Mouse (Mus musculus) heart, embryonic 15.5 days (tissue): Measurements from ENCODE around the gene Fez2. TPM values are rescaled to one million over a fixed set of nuclear protein-coding genes. Genes with fewer than 3 reads are reported as not detected.

Source experiments
- ATAC-seq: fragments of 200-750 bp; cut with Nextera tagmentation; replicated peaks from 2 replicates; pipeline ENCODE4 v1.8.0; 2017; ENCODE audit warnings: low read depth, moderate TSS enrichment; ENCODE audit not compliant: insufficient number of reproducible peaks, insufficient read depth, low FRiP score
- H3K27ac ChIP-seq: fragments of 300-500 bp; sonication (generic); 2 replicates; pipeline ENCODE4 v1.5.1; 2015; ENCODE audit warnings: mild to moderate bottlenecking, inconsistent platforms
- H3K27me3 ChIP-seq: fragments of 300-500 bp; sonication (generic); 2 replicates; pipeline ENCODE4 v1.6.1; 2015; ENCODE audit warnings: inconsistent platforms
- H3K36me3 ChIP-seq: fragments of 300-500 bp; sonication (generic); 2 replicates; pipeline ENCODE4 v1.6.1; 2015; ENCODE audit warnings: mild to moderate bottlenecking, inconsistent platforms
- H3K4me1 ChIP-seq: fragments of 300-500 bp; sonication (generic); replicated peaks from 2 replicates; pipeline ENCODE4 v1.6.1; 2015; ENCODE audit warnings: inconsistent platforms
- H3K4me2 ChIP-seq: fragments of 300-500 bp; sonication (generic); 2 replicates; pipeline ENCODE4 v1.6.1; 2015; ENCODE audit warnings: inconsistent platforms, mild to moderate bottlenecking, moderate library complexity
- H3K4me3 ChIP-seq: fragments of 300-500 bp; sonication (generic); 2 replicates; pipeline ENCODE4 v1.5.1; 2015; ENCODE audit warnings: mild to moderate bottlenecking, inconsistent platforms
- H3K9ac ChIP-seq: fragments of 300-500 bp; sonication (generic); 2 replicates; pipeline ENCODE4 v1.6.1; 2015; ENCODE audit warnings: mild to moderate bottlenecking, inconsistent platforms
- H3K9me3 ChIP-seq: fragments of 300-500 bp; sonication (generic); replicated peaks from 2 replicates; pipeline ENCODE4 v1.6.1; 2016; ENCODE audit warnings: inconsistent platforms
- WGBS: fragments of 180-500 bp; shearing (Covaris S2); methylation state at CpG from one replicate; pipeline ENCODE4 v1.1.7; 2015; ENCODE audit warnings: mixed read lengths; 5-methylcytosine and 5-hydroxymethylcytosine counted together
- polyA plus RNA-seq: library from polyadenylated mRNA; unstranded; fragments of >200 nt; fragmentation: Nextera tagmentation; extraction: Ambion mirVana; gene quantifications from 2 replicates; pipeline ENCODE4 v1.2.1, GENCODE M21; 2015

Gene Fez2
- polyA plus RNA-seq, 1 experiment from 2014 or later = 51.4 TPM

DNA sequence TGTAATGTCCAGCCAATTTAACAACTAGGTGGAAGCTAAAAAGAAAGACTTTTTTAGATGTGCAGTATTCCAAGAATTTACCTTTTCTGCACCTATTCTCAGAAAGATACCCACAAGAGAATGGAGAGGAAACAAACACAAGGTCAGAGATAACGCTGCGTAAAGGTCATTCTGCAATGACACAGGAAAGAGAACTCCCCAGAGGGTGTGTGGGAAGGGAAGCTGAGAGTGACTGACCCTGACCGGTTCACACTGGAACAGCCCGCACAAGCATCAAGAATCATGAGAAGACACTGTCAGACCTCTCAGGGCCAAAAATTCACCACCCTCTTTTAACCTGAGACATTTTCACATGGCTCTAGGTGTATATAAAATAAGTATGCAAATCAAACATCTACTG is 10.4 kb downstream of the Fez2 start:
- H3K36me3 ChIP-seq = peaks cover 5% of the 10 kb centered on the region; the same call in 1 of the 2 replicates
- ATAC-seq = no peak
- peaks cover 22% of the 10 kb centered on the region for H3K4me1 ChIP-seq
- WGBS = 48% methylated on average over 4 of the region's 4 CpGs
- H3K4me3 ChIP-seq = no peak overlapping the region
- no peak overlapping the region for H3K9ac ChIP-seq
- no peak overlapping the region for H3K27ac ChIP-seq
- no peaks in the 10 kb centered on the region for H3K9me3 ChIP-seq
- no peaks in the 10 kb centered on the region for H3K27me3 ChIP-seq
- no peak overlapping the region for H3K4me2 ChIP-seq

DNA sequence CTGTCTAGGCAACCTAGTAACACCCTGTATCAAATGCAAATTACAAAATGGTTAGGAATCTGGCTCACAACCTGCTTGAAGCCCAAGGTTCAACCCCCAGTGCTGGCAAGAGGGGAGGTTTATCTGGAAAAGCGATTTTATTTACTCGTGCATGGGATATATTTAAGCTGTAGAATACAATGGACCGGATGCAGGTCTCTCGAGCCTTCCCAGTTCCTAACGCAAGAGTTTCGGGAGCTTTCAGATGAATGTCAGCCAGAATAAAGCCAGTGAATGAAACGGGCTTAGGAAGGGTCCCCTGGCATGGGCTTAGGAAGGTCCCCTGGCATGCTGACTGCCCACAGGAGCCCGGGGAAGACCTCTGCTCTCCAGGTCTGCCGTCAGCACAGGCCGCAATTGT is 11.1 kb downstream of the Fez2 start:
- Histone ChIP-seq H3K4me1 (peaks cover 25% of the 10 kb centered on the region), H3K4me2 (no peak overlapping the region), H3K27ac (peak overlapping the region; percentile 76), H3K4me3 (no peak overlapping the region), H3K36me3 (peaks cover 5% of the 10 kb centered on the region; the same call in 1 of the 2 replicates), H3K9me3 (no peaks in the 10 kb centered on the region), H3K27me3 (no peaks in the 10 kb centered on the region), H3K9ac (no peak overlapping the region)
- 82% methylated on average over 10 of the region's 10 CpGs for WGBS
- ATAC-seq = no peak

DNA sequence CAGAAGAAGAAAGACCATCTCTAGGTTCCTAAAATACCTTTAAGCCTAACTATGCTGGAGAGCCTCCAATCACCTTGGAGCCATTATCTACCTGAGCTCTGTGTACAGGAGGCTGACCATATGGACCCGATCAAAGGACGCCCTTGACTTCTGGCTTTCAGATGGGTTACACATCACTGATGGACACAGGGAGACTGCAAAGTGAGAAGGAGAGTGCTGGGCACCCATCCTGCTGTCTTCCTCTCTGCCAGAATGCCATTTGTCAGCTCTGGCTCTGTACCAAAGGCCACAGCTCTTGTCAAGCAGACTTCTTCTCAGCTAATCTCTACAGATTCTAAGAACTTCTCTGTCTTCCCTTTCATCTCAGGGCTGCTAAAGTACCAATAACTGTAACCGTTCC is 12.6 kb downstream of the Fez2 start:
- Histone ChIP-seq H3K4me1 (peaks cover 29% of the 10 kb centered on the region), H3K9ac (no peak overlapping the region), H3K27me3 (no peaks in the 10 kb centered on the region), H3K4me2 (no peak overlapping the region), H3K27ac (no peak overlapping the region), H3K36me3 (peaks cover 5% of the 10 kb centered on the region; the same call in 1 of the 2 replicates), H3K9me3 (no peaks in the 10 kb centered on the region), H3K4me3 (no peak overlapping the region)
- WGBS = 84% methylated on average over 3 of the region's 3 CpGs
- no peak for ATAC-seq

DNA sequence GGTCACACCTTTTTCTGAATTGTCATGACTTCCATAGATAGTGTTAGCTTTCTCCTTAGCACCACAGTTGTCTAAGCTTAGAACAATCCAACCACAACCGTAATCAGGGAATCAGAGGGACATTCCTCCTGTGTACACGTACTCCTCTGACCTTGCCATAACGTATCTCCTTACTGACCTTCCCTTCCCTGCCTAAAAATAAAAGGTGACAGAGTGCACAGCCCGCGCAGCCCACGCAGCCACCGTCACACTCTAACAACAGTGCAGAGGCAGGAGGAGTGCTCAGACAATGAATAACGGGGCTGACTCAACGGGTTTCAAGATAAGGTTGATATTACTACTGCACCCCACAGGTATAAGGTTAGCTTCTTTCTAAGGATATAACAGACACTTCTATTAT is 14.1 kb downstream of the Fez2 start:
- H3K36me3 ChIP-seq = peaks cover 5% of the 10 kb centered on the region; the same call in 1 of the 2 replicates
- ATAC-seq = peak; percentile 44; the same call in 1 of the 2 replicates
- no peaks in the 10 kb centered on the region for H3K9me3 ChIP-seq
- no peak overlapping the region for H3K9ac ChIP-seq
- H3K27me3 ChIP-seq = no peaks in the 10 kb centered on the region
- 40% methylated on average over 9 of the region's 9 CpGs for WGBS
- H3K4me2 ChIP-seq = no peak overlapping the region
- no peak overlapping the region for H3K27ac ChIP-seq
- no peak overlapping the region for H3K4me3 ChIP-seq
- H3K4me1 ChIP-seq = peaks cover 26% of the 10 kb centered on the region

DNA sequence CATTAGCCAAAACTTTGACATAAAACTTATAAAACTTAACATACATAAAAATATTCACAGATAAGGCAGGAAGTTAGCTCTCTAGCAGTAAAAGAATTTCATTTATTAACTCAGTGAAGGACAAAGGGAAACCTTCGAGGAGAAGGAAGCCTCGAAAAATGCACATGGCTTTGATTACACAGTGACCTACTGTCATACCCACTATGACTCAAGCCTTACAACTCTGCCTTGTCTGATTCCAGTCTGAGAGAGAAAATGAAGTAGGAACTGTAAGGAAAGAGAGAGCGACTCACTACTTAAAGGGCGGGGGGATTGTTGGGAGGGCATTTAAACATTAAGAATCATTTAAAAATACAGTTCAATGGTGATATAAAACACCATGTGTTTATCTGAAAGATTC is 14.7 kb downstream of the Fez2 start:
- no peak for ATAC-seq
- Histone ChIP-seq H3K9ac (no peak overlapping the region), H3K27me3 (no peaks in the 10 kb centered on the region), H3K36me3 (peaks cover 8% of the 10 kb centered on the region; the same call in 1 of the 2 replicates), H3K4me2 (no peak overlapping the region), H3K27ac (no peak overlapping the region), H3K9me3 (no peaks in the 10 kb centered on the region), H3K4me3 (no peak overlapping the region), H3K4me1 (peaks cover 22% of the 10 kb centered on the region)
- 67% methylated on average over 4 of the region's 4 CpGs for WGBS

DNA sequence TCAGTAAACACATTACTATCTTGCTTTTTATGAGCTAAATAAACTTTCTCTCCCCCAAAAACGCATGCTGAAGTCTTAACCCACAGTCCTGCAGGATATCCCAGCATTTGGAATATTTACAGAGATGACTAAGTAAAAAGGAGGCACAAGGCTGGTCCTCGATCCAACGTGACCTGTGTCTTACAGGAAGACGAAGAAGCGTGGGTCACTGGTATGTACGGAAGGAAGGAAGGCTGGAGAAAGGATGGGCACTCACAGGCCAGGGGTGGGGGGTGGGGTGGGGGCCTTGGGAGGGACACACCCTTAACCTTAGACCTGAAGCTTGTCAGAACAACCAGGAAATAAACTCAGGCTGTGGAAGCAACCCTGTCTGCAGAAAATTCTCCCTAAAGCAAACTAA is 15.8 kb downstream of the Fez2 start:
- H3K36me3 ChIP-seq = peaks cover 8% of the 10 kb centered on the region; the same call in 1 of the 2 replicates
- H3K27ac ChIP-seq = no peak overlapping the region
- no peak overlapping the region for H3K9ac ChIP-seq
- no peak overlapping the region for H3K4me3 ChIP-seq
- no peak overlapping the region for H3K4me2 ChIP-seq
- 70% methylated on average over 6 of the region's 6 CpGs for WGBS
- H3K9me3 ChIP-seq = no peaks in the 10 kb centered on the region
- no peak for ATAC-seq
- H3K27me3 ChIP-seq = no peaks in the 10 kb centered on the region
- peaks cover 21% of the 10 kb centered on the region for H3K4me1 ChIP-seq

DNA sequence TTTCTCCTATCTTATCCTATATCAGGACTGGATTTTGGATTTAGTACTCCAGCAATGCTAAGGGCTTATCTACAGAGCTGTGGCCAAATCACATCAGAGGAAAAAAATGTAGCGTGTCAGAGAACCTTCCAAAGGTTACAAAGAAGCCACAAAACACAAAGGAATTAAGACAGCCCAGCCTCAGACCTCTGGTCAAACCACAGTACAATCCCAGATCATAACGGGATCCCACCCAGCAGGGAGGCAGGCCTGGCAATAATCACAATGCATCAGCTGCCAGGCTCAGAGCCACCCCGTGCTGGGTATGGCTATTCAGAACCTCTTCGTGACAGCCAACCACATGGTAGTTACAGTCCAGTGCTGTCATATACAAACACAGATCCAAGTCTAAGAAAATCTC is 16.2 kb downstream of the Fez2 start:
- Histone ChIP-seq H3K4me3 (no peak overlapping the region), H3K36me3 (peaks cover 8% of the 10 kb centered on the region; the same call in 1 of the 2 replicates), H3K27ac (0 out of 2 replicates have a peak overlapping the region, but pooled peaks have one; percentile 24), H3K4me2 (no peak overlapping the region), H3K9ac (no peak overlapping the region), H3K9me3 (no peaks in the 10 kb centered on the region), H3K27me3 (no peaks in the 10 kb centered on the region), H3K4me1 (peaks cover 17% of the 10 kb centered on the region)
- ATAC-seq = no peak
- WGBS = 42% methylated on average over 4 of the region's 4 CpGs

DNA sequence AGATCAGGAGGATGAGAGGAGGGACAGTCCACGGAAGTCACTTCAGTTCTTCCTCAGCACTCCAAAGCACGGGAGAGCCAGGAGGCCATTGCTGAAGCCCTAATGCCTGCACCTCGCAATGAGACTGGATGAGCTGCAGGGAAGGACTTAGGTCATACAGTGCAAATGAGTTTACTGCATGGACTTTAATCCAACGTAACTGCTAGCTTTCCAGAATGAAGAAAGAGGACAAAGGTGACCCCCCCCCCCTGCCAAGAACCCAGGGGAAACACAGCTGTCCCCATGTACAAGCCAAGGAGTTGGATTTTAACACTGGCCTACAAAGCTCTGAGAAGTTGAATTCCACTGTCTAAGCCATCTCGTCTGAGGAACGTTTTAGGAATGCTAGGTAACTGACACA is 16.6 kb downstream of the Fez2 start:
- no peaks in the 10 kb centered on the region for H3K9me3 ChIP-seq
- peaks cover 17% of the 10 kb centered on the region for H3K4me1 ChIP-seq
- no peak overlapping the region for H3K9ac ChIP-seq
- H3K27me3 ChIP-seq = no peaks in the 10 kb centered on the region
- no peak overlapping the region for H3K4me3 ChIP-seq
- no peak for ATAC-seq
- peaks cover 8% of the 10 kb centered on the region; the same call in 1 of the 2 replicates for H3K36me3 ChIP-seq
- WGBS = 58% methylated on average over 6 of the region's 6 CpGs
- H3K27ac ChIP-seq = 0 out of 2 replicates have a peak overlapping the region, but pooled peaks have one; percentile 24
- no peak overlapping the region for H3K4me2 ChIP-seq

DNA sequence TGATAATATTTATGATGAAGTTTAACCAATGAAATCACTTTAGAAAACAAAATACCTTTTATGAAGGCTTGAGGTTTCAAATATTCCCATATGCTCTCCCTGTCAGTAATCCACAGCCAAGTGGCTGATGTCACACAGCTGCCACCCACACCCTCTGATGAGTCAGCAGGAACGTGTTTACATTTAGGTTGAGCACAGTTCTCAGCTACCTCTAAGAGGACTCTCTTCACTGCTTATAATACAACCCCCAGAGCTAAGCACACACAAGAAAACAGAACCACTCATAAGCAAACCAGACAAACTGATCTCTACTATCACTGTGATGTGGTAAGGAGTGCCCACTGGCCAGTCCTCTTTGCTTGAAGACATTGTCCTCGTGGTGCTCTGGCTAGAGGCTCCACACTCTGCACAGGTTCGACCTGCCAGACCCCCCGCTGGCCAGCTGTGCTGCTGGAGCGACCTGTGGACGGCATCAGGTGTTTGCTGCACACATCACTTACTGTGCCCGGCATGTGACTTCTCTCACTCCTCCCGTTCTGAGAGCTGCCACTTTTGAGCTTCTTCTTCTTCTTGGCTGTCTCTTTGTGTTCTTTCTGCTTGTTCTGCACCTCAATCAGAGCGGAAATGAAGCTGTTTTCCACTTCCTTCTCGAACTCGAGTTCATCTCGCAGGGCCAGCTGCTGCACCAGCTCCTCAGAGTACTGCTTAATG is 17.7 kb downstream of the Fez2 start:
- no peak for ATAC-seq
- no peak overlapping the region for H3K4me2 ChIP-seq
- no peak overlapping the region for H3K27ac ChIP-seq

DNA sequence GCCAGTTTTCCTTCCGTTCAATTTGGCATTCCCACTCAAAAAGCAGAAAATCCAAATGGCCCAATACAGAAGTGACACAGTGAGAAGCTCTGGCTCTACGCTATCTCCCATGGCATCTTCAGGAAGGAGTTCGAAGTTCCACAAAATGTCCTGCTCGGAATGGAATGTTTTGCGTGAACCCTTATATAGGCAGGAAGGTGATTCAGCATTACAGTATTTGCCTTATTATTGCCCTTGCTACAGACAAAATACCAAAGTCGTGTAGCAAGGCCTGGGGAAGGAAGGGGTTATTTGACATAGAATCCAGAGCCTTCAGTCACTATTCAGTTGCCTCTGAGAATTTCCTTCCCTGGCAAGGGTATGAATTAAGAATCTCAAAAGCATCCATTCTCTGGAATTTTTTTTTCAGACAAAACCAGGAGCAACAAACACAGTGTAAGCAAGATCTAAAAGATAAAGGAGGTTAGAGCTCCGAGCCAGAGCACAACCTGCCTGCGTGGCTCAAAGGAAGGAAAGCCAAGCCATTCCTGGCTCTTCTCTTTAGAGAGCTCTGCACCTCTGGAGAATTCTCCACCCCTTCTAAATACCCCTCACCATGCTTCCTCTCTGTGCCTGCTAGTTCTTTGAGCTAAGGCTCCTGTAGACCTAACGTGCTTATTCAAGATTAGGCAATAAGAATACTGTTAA is 25.4 kb downstream of the Fez2 start:
- H3K4me2 ChIP-seq = no peak overlapping the region
- WGBS = 65% methylated on average over 9 of the region's 9 CpGs
- H3K9me3 ChIP-seq = no peaks in the 10 kb centered on the region
- no peak for ATAC-seq
- no peaks in the 10 kb centered on the region; the same call in 1 of the 2 replicates for H3K36me3 ChIP-seq
- H3K27ac ChIP-seq = no peak overlapping the region
- H3K4me3 ChIP-seq = no peak overlapping the region
- H3K27me3 ChIP-seq = no peaks in the 10 kb centered on the region
- no peak overlapping the region for H3K9ac ChIP-seq
- 0 out of 2 replicates have a peak, but pooled peaks cover 3% of the 10 kb centered on the region for H3K4me1 ChIP-seq

More for the DNA sequence above, 17.7 kb downstream of the Fez2 start:
- H3K36me3 ChIP-seq = peaks cover 8% of the 10 kb centered on the region; the same call in 1 of the 2 replicates
- 75% methylated on average over 12 of the region's 12 CpGs for WGBS
- H3K4me1 ChIP-seq = peaks cover 17% of the 10 kb centered on the region
- H3K9ac ChIP-seq = no peak overlapping the region
- H3K27me3 ChIP-seq = no peaks in the 10 kb centered on the region
- H3K9me3 ChIP-seq = no peaks in the 10 kb centered on the region
- no peak overlapping the region for H3K4me3 ChIP-seq

DNA sequence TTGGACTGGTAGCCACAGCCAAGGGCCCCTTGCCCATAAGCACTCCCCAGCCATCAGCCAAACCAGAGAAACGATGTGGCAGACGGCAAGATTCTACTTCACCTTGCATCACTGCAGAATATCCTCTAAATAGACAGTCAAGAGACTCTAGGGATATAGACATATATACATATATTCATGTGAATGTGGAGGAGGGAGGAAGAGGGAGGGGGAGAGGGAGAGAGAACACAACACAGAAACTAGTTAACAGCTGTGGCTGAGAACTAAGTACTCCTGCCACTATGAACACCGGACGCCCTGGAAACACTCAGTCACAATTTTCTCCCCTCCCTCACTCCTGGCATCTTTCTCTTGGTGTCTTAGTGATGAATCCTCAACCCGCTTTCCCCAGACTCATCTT is 28.4 kb downstream of the Fez2 start:
- Histone ChIP-seq H3K27ac (no peak overlapping the region), H3K36me3 (no peaks in the 10 kb centered on the region), H3K4me3 (no peak overlapping the region), H3K4me2 (no peak overlapping the region), H3K27me3 (no peaks in the 10 kb centered on the region), H3K4me1 (0 out of 2 replicates have a peak, but pooled peaks cover 3% of the 10 kb centered on the region), H3K9me3 (no peaks in the 10 kb centered on the region), H3K9ac (no peak overlapping the region)
- no peak for ATAC-seq
- WGBS = 87% methylated on average over 5 of the region's 5 CpGs
